Mouse (Mus musculus): ENCODE data around the gene Gm3402. TPM values are rescaled to one million over a fixed set of nuclear protein-coding genes. Genes with fewer than 3 reads are reported as not detected.
"Not testable (repeated sequence)": the region's sequence is repeated elsewhere in the genome, so short reads cannot be mapped to it uniquely, and the experiment has no call there.

Gene Gm3402
- polyA plus RNA-seq, 1 experiment from 2014 or later: not detected

DNA sequence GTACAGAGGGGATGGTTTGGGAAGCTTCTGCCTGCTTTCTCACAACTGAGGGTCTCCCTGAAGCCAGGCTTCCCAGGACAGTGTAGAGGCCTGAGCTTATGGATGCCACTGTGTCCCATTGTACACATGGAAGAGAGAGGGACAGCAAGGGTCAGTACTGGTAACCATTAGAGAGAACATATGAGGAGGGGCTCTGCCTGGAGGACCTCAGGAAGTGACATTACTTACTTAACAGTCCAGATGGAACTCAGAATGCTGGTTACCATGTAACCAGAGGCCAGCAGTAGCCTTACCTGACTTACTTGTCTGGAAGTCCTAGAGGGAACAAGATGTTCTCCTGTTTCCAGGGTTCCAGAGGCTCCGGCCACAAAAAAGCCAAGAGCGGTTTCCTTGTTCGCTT, 23.4 kb downstream of the Gm3402 start, which contains the start of gene Gm3409:
Gene Gm3409 (plus strand): TSS at position 301 of the 400 bp plus-strand sequence.
- not testable (repeated sequence) for H3K9me3 ChIP-seq (replicated peaks); H3K36me3 ChIP-seq (replicated peaks); H3K27me3 ChIP-seq; H3K27ac ChIP-seq (replicated peaks); H3K9ac ChIP-seq; H3K4me1 ChIP-seq (replicated peaks); H3K4me3 ChIP-seq (replicated peaks); ATAC-seq (ENCODE audit: insufficient read depth); H3K4me2 ChIP-seq
- 53% methylated on average over 3 of the region's 3 CpGs for WGBS (ENCODE audit: insufficient replicate concordance)

GRCm38 (mm10) chr5:146555836-146556235, 41.9 kb downstream of the Gm3402 start, which contains the start of gene Gm3415:
Gene Gm3415 (plus strand): TSS chr5:146556136.
- H3K27ac ChIP-seq (replicated peaks); H3K4me3 ChIP-seq (replicated peaks): not testable (repeated sequence)
- no CpG with 5 or more reads among the region's 3 CpGs for WGBS (ENCODE audit: insufficient replicate concordance)

GRCm38 (mm10) chr5:146564259-146564658, 50.3 kb downstream of the Gm3402 start:
- Histone ChIP-seq H3K4me3 (replicated peaks) (no peak overlapping the region), H3K4me1 (replicated peaks) (no peaks in the 10 kb centered on the region), H3K4me2 (no peak overlapping the region), H3K27ac (replicated peaks) (no peak overlapping the region), H3K9ac (no peak overlapping the region), H3K9me3 (replicated peaks) (no peaks in the 10 kb centered on the region), H3K36me3 (replicated peaks) (no peaks in the 10 kb centered on the region), H3K27me3 (no peaks in the 10 kb centered on the region)
- ATAC-seq (ENCODE audit: insufficient read depth): no peak
- WGBS (ENCODE audit: insufficient replicate concordance): 37% methylated on average over 1 of the region's 1 CpGs

More at GRCm38 (mm10) chr5:146555836-146556235, 41.9 kb downstream of the Gm3402 start, which contains the start of gene Gm3415:
- ATAC-seq (ENCODE audit: insufficient read depth); H3K4me1 ChIP-seq (replicated peaks); H3K4me2 ChIP-seq; H3K36me3 ChIP-seq (replicated peaks); H3K9ac ChIP-seq; H3K27me3 ChIP-seq; H3K9me3 ChIP-seq (replicated peaks): not testable (repeated sequence)

Other genes with a start within 250 kb of the Gm3402 start
- gene Wasf3, start 129.1 kb upstream of the Gm3402 start, polyA plus RNA-seq (2015; fragmentation: Nextera tagmentation; extraction: Ambion mirVana): 0.05 TPM in 2 replicates
- not detected in 2 replicates for gene Gm6408, start 32.2 kb upstream of the Gm3402 start, polyA plus RNA-seq (2015; fragmentation: Nextera tagmentation; extraction: Ambion mirVana)
- not detected in 2 replicates for gene Gm6370, start 22.8 kb upstream of the Gm3402 start, polyA plus RNA-seq (2015; fragmentation: Nextera tagmentation; extraction: Ambion mirVana)
- gene 4930449I24Rik, start 11.7 kb upstream of the Gm3402 start, polyA plus RNA-seq (2015; fragmentation: Nextera tagmentation; extraction: Ambion mirVana): not detected in 2 replicates
- not detected in 2 replicates for gene Gm3404, start 11.7 kb downstream of the Gm3402 start, polyA plus RNA-seq (2015; fragmentation: Nextera tagmentation; extraction: Ambion mirVana)
- not detected in 2 replicates for gene Gm3409, start 23.5 kb downstream of the Gm3402 start, polyA plus RNA-seq (2015; fragmentation: Nextera tagmentation; extraction: Ambion mirVana)
- not detected in 2 replicates for gene Gm3415, start 42.0 kb downstream of the Gm3402 start, polyA plus RNA-seq (2015; fragmentation: Nextera tagmentation; extraction: Ambion mirVana)
- gene Gpr12, start 71.1 kb downstream of the Gm3402 start, polyA plus RNA-seq (2015; fragmentation: Nextera tagmentation; extraction: Ambion mirVana): 0.09 and 0.25 TPM in 2 replicates

Measured in liver, embryonic 15.5 days (tissue).